Mouse (Mus musculus) stomach, embryonic 15.5 days (tissue): Measurements from ENCODE around the gene Pmvk. TPM values are rescaled to one million over a fixed set of nuclear protein-coding genes. Genes with fewer than 3 reads are reported as not detected.
A peak's percentile ranks its signal among the peaks of the same experiment; 100 is the strongest.

Source experiments
- ATAC-seq: fragments of 200-750 bp; cut with Nextera tagmentation; 2 replicates; pipeline ENCODE4 v1.8.0; 2017; ENCODE audit warnings: low read depth, moderate number of reproducible peaks, moderate TSS enrichment; ENCODE audit not compliant: insufficient read depth, low FRiP score
- H3K27ac ChIP-seq: fragments of 300-500 bp; sonication (generic); 2 replicates; pipeline ENCODE4 v1.5.1; 2015; ENCODE audit warnings: mild to moderate bottlenecking, inconsistent platforms
- H3K27me3 ChIP-seq: fragments of 300-500 bp; sonication (generic); replicated peaks from 2 replicates; pipeline ENCODE4 v1.6.1; 2015; ENCODE audit warnings: inconsistent platforms
- H3K36me3 ChIP-seq: fragments of 300-500 bp; sonication (generic); 2 replicates; pipeline ENCODE4 v1.6.1; 2015; ENCODE audit warnings: inconsistent platforms
- H3K4me1 ChIP-seq: fragments of 300-500 bp; sonication (generic); 2 replicates; pipeline ENCODE4 v1.6.1; 2015; ENCODE audit warnings: inconsistent platforms
- H3K4me2 ChIP-seq: fragments of 300-500 bp; sonication (generic); 2 replicates; pipeline ENCODE4 v1.6.1; 2015; ENCODE audit warnings: mild to moderate bottlenecking, inconsistent platforms
- H3K4me3 ChIP-seq: fragments of 300-500 bp; sonication (generic); replicated peaks from 2 replicates; pipeline ENCODE4 v1.5.1; 2015; ENCODE audit warnings: inconsistent platforms
- H3K9ac ChIP-seq: fragments of 300-500 bp; sonication (generic); 2 replicates; pipeline ENCODE4 v1.6.1; 2015; ENCODE audit warnings: inconsistent platforms
- H3K9me3 ChIP-seq: fragments of 300-500 bp; sonication (generic); 2 replicates; pipeline ENCODE4 v1.6.1; 2016; ENCODE audit warnings: inconsistent platforms
- WGBS: fragments of 180-500 bp; shearing (Covaris S2); methylation state at CpG from one replicate; pipeline ENCODE4 v1.1.7; 2015; 5-methylcytosine and 5-hydroxymethylcytosine counted together
- polyA plus RNA-seq: library from polyadenylated mRNA; unstranded; fragments of >200 nt; fragmentation: Nextera tagmentation; extraction: Ambion mirVana; gene quantifications from 2 replicates; pipeline ENCODE4 v1.2.1, GENCODE M21; 2015

Gene Pmvk
- polyA plus RNA-seq, 1 experiment from 2014 or later: 60.1 TPM

- WGBS: 27% methylated on average over 15 of the region's 15 CpGs
- H3K4me2 ChIP-seq: peak overlapping the region; percentile 25
- H3K9ac ChIP-seq: no peak overlapping the region
- no peaks in the 10 kb centered on the region for H3K9me3 ChIP-seq
- no peaks in the 10 kb centered on the region for H3K36me3 ChIP-seq
- H3K27me3 ChIP-seq: peaks cover 9% of the 10 kb centered on the region; the same call in 1 of the 2 replicates
- no peak for ATAC-seq
- H3K4me1 ChIP-seq: no peaks in the 10 kb centered on the region
- H3K4me3 ChIP-seq: no peak overlapping the region
- no peak overlapping the region for H3K27ac ChIP-seq
Measured at GRCm38 (mm10) chr3:89511400-89511799, 57.1 kb downstream of the Pmvk start.

GRCm38 (mm10) chr3:89512225-89512624 is 57.9 kb downstream of the Pmvk start:
- no peak overlapping the region for H3K9ac ChIP-seq
- no peak overlapping the region for H3K4me3 ChIP-seq
- no peaks in the 10 kb centered on the region for H3K36me3 ChIP-seq
- no peak for ATAC-seq
- H3K9me3 ChIP-seq: no peaks in the 10 kb centered on the region
- H3K27me3 ChIP-seq: peaks cover 9% of the 10 kb centered on the region; the same call in 1 of the 2 replicates
- no peaks in the 10 kb centered on the region for H3K4me1 ChIP-seq
- no peak overlapping the region for H3K27ac ChIP-seq
- 84% methylated on average over 2 of the region's 2 CpGs for WGBS
- H3K4me2 ChIP-seq: no peak overlapping the region

GRCm38 (mm10) chr3:89515444-89515843 is 61.1 kb downstream of the Pmvk start:
- WGBS: 56% methylated on average over 11 of the region's 11 CpGs
- Histone ChIP-seq H3K27me3 (peaks cover 8% of the 10 kb centered on the region; the same call in 1 of the 2 replicates), H3K9me3 (no peaks in the 10 kb centered on the region), H3K36me3 (no peaks in the 10 kb centered on the region), H3K4me3 (no peak overlapping the region), H3K4me2 (no peak overlapping the region), H3K4me1 (peaks cover 11% of the 10 kb centered on the region), H3K9ac (no peak overlapping the region), H3K27ac (no peak overlapping the region)
- no peak for ATAC-seq

GRCm38 (mm10) chr3:89516321-89516720 is 62.0 kb downstream of the Pmvk start:
- 88% methylated on average over 5 of the region's 5 CpGs for WGBS
- Histone ChIP-seq H3K27me3 (peaks cover 4% of the 10 kb centered on the region; the same call in 1 of the 2 replicates), H3K9ac (no peak overlapping the region), H3K4me2 (no peak overlapping the region), H3K4me1 (peaks cover 17% of the 10 kb centered on the region), H3K9me3 (no peaks in the 10 kb centered on the region), H3K36me3 (no peaks in the 10 kb centered on the region), H3K27ac (no peak overlapping the region), H3K4me3 (no peak overlapping the region)
- no peak for ATAC-seq

Other genes with a start within 250 kb of the Pmvk start
- gene Thbs3, start 239.4 kb upstream of the Pmvk start, polyA plus RNA-seq: 29.0 and 29.2 TPM in 2 replicates
- 197 and 199 TPM in 2 replicates for gene Mtx1, start 227.5 kb upstream of the Pmvk start, polyA plus RNA-seq
- 64.2 and 89.1 TPM in 2 replicates for gene Muc1, start 225.5 kb upstream of the Pmvk start, polyA plus RNA-seq
- gene Krtcap2, start 208.6 kb upstream of the Pmvk start, polyA plus RNA-seq: 374 and 406 TPM in 2 replicates
- gene Trim46, start 208.2 kb upstream of the Pmvk start, polyA plus RNA-seq: 4.6 and 5.9 TPM in 2 replicates
- 129 and 132 TPM in 2 replicates for gene Dpm3, start 195.2 kb upstream of the Pmvk start, polyA plus RNA-seq
- 74.4 and 75.3 TPM in 2 replicates for gene Slc50a1, start 184.0 kb upstream of the Pmvk start, polyA plus RNA-seq
- 41.4 and 46.1 TPM in 2 replicates for gene Efna1, start 173.4 kb upstream of the Pmvk start, polyA plus RNA-seq
- gene Efna3, start 131.6 kb upstream of the Pmvk start, polyA plus RNA-seq: 9.5 and 9.6 TPM in 2 replicates
- 17.9 and 19.4 TPM in 2 replicates for gene Efna4, start 116.5 kb upstream of the Pmvk start, polyA plus RNA-seq
- gene Adam15, start 104.5 kb upstream of the Pmvk start, polyA plus RNA-seq: 44.7 and 53.2 TPM in 2 replicates
- gene Dcst2, start 92.6 kb upstream of the Pmvk start, polyA plus RNA-seq: 0.30 and 0.67 TPM in 2 replicates
- gene Dcst1, start 89.3 kb upstream of the Pmvk start, polyA plus RNA-seq: 0.30 and 0.52 TPM in 2 replicates
- 7.8 and 7.9 TPM in 2 replicates for gene Zbtb7b, start 59.8 kb upstream of the Pmvk start, polyA plus RNA-seq
- gene Lenep, start 51.7 kb upstream of the Pmvk start, polyA plus RNA-seq: not detected in 2 replicates
- gene Flad1, start 42.7 kb upstream of the Pmvk start, polyA plus RNA-seq: 23.6 and 29.4 TPM in 2 replicates
- gene Cks1b, start 36.2 kb upstream of the Pmvk start, polyA plus RNA-seq: 409 and 450 TPM in 2 replicates
- 84.6 and 103 TPM in 2 replicates for gene Shc1, start 36.1 kb upstream of the Pmvk start, polyA plus RNA-seq
- 35.1 and 37.1 TPM in 2 replicates for gene Pygo2, start 24.3 kb upstream of the Pmvk start, polyA plus RNA-seq
- gene Pbxip1, start 17.8 kb upstream of the Pmvk start, polyA plus RNA-seq: 39.9 and 40.1 TPM in 2 replicates
- gene Kcnn3, start 65.6 kb downstream of the Pmvk start, polyA plus RNA-seq: 4.5 and 5.4 TPM in 2 replicates